Mouse (Mus musculus) adipocyte (in vitro differentiated cells): Measurements from ENCODE around the gene H2-M11.

Source experiments
- DNase-seq: peaks from one replicate; pipeline ENCODE4 v3.0.0-alpha.2; 2016; ENCODE audit warnings: low spot score

The H2-M11 gene

GRCm38 (mm10) chr17:36546775-36547174, at the start of gene H2-M11:
Gene H2-M11, plus strand, starts transcription at chr17:36547075.
- DNase-seq, result no peak

GRCm38 (mm10) chr17:36500435-36500834, 46.4 kb upstream of the H2-M11 start:
- DNase-seq, result no peak

GRCm38 (mm10) chr17:36503910-36504309, 43.0 kb upstream of the H2-M11 start:
- no peak for DNase-seq
